Mouse (Mus musculus) liver, embryonic 12.5 days (tissue): Measurements from ENCODE around the gene Ky. TPM values are rescaled to one million over a fixed set of nuclear protein-coding genes. Genes with fewer than 3 reads are reported as not detected.

ENCODE experiments used
- ATAC-seq: fragments of 200-750 bp; cut with Nextera tagmentation; 2 replicates; pipeline ENCODE4 v1.8.0; 2017; ENCODE audit warnings: moderate number of reproducible peaks, mild to moderate bottlenecking, moderate library complexity
- H3K27ac ChIP-seq: fragments of 300-500 bp; sonication (generic); 2 replicates; pipeline ENCODE4 v1.5.1; 2016; ENCODE audit warnings: mild to moderate bottlenecking
- H3K27me3 ChIP-seq: fragments of 300-500 bp; sonication (generic); replicated peaks from 2 replicates; pipeline ENCODE4 v1.6.1; 2016; ENCODE audit warnings: mild to moderate bottlenecking, moderate library complexity
- H3K36me3 ChIP-seq: fragments of 300-500 bp; sonication (generic); 2 replicates; pipeline ENCODE4 v1.6.1; 2016; ENCODE audit warnings: mild to moderate bottlenecking, moderate library complexity
- H3K4me1 ChIP-seq: fragments of 300-500 bp; sonication (generic); 2 replicates; pipeline ENCODE4 v1.6.1; 2016
- H3K4me2 ChIP-seq: fragments of 300-500 bp; sonication (generic); 2 replicates; pipeline ENCODE4 v1.6.1; 2016; ENCODE audit warnings: mild to moderate bottlenecking, moderate library complexity
- H3K4me3 ChIP-seq: fragments of 300-500 bp; sonication (generic); 2 replicates; pipeline ENCODE4 v1.5.1; 2016; ENCODE audit warnings: mild to moderate bottlenecking, moderate library complexity
- H3K9ac ChIP-seq: fragments of 300-500 bp; sonication (generic); 2 replicates; pipeline ENCODE4 v1.6.1; 2016; ENCODE audit warnings: mild to moderate bottlenecking, moderate library complexity
- H3K9me3 ChIP-seq: fragments of 300-500 bp; sonication (generic); replicated peaks from 2 replicates; pipeline ENCODE4 v1.6.1; 2016; ENCODE audit warnings: mild to moderate bottlenecking, moderate library complexity
- WGBS: fragments of 180-500 bp; shearing (Covaris S2); methylation state at CpG from one replicate; pipeline ENCODE4 v1.1.7; 2016; ENCODE audit not compliant: insufficient replicate concordance; 5-methylcytosine and 5-hydroxymethylcytosine counted together
- polyA plus RNA-seq: library from polyadenylated mRNA; unstranded; fragments of >200 nt; fragmentation: Nextera tagmentation; extraction: Ambion mirVana; gene quantifications from 2 replicates; pipeline ENCODE4 v1.2.1, GENCODE M21; 2016

The Ky gene
- polyA plus RNA-seq, 1 experiment from 2014 or later = not detected

DNA sequence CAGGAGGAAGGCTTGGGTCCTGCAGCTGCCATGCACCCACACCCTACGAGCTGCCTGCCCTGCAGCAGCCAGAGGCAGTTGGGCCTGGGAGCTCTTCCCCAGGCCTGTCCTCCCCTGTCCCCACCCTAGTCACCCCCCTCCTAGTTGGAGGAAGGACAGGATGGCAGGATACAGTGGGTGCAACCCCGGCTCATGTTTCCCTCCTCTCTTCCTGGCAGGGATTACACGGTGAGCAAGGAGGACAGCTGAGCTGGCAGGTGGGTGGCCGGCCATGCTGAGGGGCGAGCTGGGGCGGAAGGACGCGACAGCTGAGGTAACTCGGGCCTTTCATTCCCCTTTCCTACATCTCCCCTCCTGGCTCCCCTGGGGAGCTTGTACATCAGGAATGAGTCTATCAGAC is 11.1 kb upstream of the Ky start:
- Histone ChIP-seq H3K36me3 (no peaks in the 10 kb centered on the region), H3K27me3 (peaks cover 12% of the 10 kb centered on the region), H3K9me3 (no peaks in the 10 kb centered on the region), H3K4me2 (no peak overlapping the region), H3K4me3 (no peak overlapping the region), H3K9ac (no peak overlapping the region), H3K27ac (no peak overlapping the region), H3K4me1 (no peaks in the 10 kb centered on the region)
- ATAC-seq = no peak
- 54% methylated on average over 9 of the region's 9 CpGs for WGBS

DNA sequence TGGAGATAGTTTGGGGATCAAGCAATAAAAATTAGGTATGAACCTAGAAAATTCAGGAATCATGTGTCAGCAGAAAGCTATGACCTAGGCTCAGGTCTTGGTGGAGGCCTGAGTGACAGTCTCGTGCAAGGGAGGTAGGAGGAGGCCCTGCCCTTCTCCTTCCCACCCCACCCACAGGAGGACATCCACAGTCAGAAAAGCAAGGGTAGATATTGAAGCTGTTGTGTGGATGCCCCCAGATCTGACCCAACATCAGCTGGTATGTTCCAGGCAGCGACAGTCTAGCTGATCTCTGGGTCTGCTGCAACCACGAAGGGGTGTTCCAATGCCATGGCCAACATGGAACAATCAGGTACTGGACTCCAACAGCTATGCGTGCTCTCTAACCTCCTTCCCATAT is 10.3 kb upstream of the Ky start:
- WGBS = 61% methylated on average over 4 of the region's 4 CpGs
- Histone ChIP-seq H3K4me3 (no peak overlapping the region), H3K36me3 (no peaks in the 10 kb centered on the region), H3K27me3 (peaks cover 13% of the 10 kb centered on the region), H3K4me1 (no peaks in the 10 kb centered on the region), H3K27ac (no peak overlapping the region), H3K9me3 (no peaks in the 10 kb centered on the region), H3K9ac (no peak overlapping the region), H3K4me2 (no peak overlapping the region)
- ATAC-seq = no peak

- Histone ChIP-seq H3K9ac (no peak overlapping the region), H3K36me3 (no peaks in the 10 kb centered on the region), H3K4me3 (no peak overlapping the region), H3K4me2 (no peak overlapping the region), H3K4me1 (no peaks in the 10 kb centered on the region), H3K27me3 (peaks cover 13% of the 10 kb centered on the region), H3K9me3 (no peaks in the 10 kb centered on the region), H3K27ac (no peak overlapping the region)
- no peak for ATAC-seq
- 77% methylated on average over 3 of the region's 3 CpGs for WGBS
These were observed 9.0 kb upstream of the Ky start for GRCm38 (mm10) chr9:102496481-102497041.

DNA sequence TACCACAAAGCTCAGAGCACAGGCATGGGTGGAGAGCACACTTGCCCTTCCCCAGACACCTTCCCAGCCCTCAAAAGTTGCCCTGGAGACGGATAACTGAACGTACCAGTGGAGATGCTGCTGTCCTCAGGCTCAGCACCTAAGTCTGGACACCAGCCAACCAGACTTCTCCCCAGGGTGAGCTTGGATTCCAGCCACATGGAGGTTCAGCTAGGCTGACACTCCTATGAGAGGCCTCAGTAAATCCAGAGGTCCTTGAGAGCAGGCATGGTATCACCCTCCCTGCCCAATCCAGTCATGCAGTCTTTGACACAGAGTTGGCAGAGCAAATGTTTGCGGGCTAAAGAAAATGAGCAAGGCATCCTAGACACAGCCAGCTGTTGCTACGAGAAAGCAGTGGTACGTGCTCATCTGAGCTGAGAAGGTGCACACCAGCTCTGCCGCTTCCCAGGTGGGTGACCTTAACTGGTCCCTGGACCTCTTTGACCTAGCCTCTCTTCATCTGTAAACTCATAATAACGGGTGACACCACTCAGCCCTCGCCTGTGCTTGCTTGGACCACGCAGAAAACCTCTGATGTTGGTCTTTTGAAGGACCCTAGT is 8.4 kb upstream of the Ky start:
- no peak for ATAC-seq
- 66% methylated on average over 9 of the region's 9 CpGs for WGBS
- H3K36me3 ChIP-seq = no peaks in the 10 kb centered on the region

DNA sequence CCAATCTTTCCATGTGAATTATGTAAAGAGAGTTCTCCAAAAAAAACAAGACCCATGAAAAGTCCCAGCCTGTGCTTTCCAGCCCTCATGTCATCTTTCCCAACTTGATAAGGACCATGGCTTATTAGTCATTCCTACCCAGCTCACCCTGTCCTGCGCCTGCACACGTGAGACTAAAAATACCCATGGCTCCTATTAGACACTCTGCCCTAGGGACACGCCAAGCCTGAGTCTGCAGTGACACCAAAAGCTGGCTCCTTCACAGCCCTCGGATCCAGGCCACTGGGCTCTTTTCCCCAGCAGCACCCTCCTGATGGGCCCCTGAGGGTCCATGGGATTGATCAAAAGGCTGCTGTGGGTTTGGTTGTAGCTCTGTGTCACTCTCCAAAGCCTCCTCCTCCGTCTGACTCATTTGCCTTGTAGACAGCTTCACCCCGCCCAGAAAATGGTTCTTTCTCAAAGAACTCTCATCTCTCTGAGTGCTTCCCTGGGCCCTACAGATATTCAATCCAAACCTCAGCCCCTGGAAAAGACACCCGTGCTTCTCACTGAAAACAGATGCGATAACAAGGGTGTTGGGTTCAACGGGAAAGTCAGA is 7.6 kb upstream of the Ky start:
- Histone ChIP-seq H3K9ac (no peak overlapping the region), H3K4me2 (no peak overlapping the region), H3K4me3 (no peak overlapping the region), H3K27ac (no peak overlapping the region), H3K4me1 (no peaks in the 10 kb centered on the region), H3K9me3 (no peaks in the 10 kb centered on the region), H3K27me3 (peaks cover 3% of the 10 kb centered on the region; the same call in 1 of the 2 replicates), H3K36me3 (no peaks in the 10 kb centered on the region)
- no peak for ATAC-seq
- WGBS = 61% methylated on average over 9 of the region's 9 CpGs

More for the DNA sequence above, 8.4 kb upstream of the Ky start:
- Histone ChIP-seq H3K27me3 (peaks cover 7% of the 10 kb centered on the region), H3K9me3 (no peaks in the 10 kb centered on the region), H3K27ac (no peak overlapping the region), H3K4me3 (no peak overlapping the region), H3K4me2 (no peak overlapping the region), H3K4me1 (no peaks in the 10 kb centered on the region), H3K9ac (no peak overlapping the region)

DNA sequence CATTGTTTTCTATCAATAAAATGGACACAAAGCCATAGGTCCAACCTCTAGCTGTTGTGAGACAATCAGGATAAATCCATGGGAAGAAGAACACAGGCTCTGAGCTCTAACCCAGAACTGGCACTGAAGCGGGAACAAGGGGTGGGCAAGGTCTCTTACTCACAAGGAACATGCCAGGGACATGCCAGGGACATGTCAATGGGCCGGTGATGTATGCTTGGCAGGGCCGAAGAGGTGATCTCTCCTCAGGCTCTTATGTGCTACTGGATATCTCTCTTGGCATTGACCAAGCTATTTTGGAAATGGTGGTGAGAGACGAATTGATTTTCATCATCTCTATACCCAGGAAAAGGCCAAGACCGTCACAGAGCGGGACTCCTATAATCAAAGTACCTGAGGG is 6.8 kb upstream of the Ky start:
- Histone ChIP-seq H3K27ac (no peak overlapping the region), H3K4me2 (no peak overlapping the region), H3K4me1 (no peaks in the 10 kb centered on the region), H3K27me3 (peaks cover 5% of the 10 kb centered on the region; the same call in 1 of the 2 replicates), H3K4me3 (no peak overlapping the region), H3K36me3 (no peaks in the 10 kb centered on the region), H3K9me3 (no peaks in the 10 kb centered on the region), H3K9ac (no peak overlapping the region)
- WGBS = 70% methylated on average over 6 of the region's 6 CpGs
- no peak for ATAC-seq

GRCm38 (mm10) chr9:102499266-102499665 is 6.3 kb upstream of the Ky start:
- no peak for ATAC-seq
- peaks cover 11% of the 10 kb centered on the region; the same call in 1 of the 2 replicates for H3K27me3 ChIP-seq
- no peaks in the 10 kb centered on the region for H3K9me3 ChIP-seq
- WGBS = 70% methylated on average over 4 of the region's 4 CpGs
- no peak overlapping the region for H3K27ac ChIP-seq
- H3K4me1 ChIP-seq = no peaks in the 10 kb centered on the region
- H3K9ac ChIP-seq = no peak overlapping the region
- H3K36me3 ChIP-seq = no peaks in the 10 kb centered on the region
- H3K4me3 ChIP-seq = no peak overlapping the region
- H3K4me2 ChIP-seq = no peak overlapping the region

- no peaks in the 10 kb centered on the region for H3K9me3 ChIP-seq
- H3K36me3 ChIP-seq = no peaks in the 10 kb centered on the region
- H3K4me1 ChIP-seq = no peaks in the 10 kb centered on the region
- H3K4me3 ChIP-seq = no peak overlapping the region
- H3K9ac ChIP-seq = no peak overlapping the region
- H3K27ac ChIP-seq = no peak overlapping the region
- H3K4me2 ChIP-seq = no peak overlapping the region
- H3K27me3 ChIP-seq = peaks cover 16% of the 10 kb centered on the region
- ATAC-seq = no peak
These were observed 5.8 kb upstream of the Ky start for GRCm38 (mm10) chr9:102499746-102500145.

DNA sequence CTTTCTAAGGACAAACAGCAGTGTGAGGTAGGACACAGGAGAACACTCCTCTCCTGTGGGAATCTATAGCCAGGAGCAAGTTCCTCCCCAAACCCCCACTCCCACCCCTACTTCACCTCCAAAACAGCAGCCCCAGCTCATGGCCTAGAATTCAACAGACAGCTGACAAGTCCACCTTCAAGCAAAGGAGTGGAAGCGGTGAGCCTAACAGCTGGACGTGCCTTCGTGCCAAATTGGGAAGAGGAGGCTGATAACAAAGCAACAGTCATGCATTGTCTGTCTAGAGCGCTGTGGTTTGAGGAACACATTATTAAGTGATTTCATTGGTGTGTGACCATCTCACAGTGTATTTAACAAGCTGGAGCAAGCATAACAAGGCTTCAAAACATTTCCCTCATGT is 4.4 kb upstream of the Ky start:
- no peak overlapping the region for H3K27ac ChIP-seq
- ATAC-seq = no peak
- no peaks in the 10 kb centered on the region for H3K4me1 ChIP-seq
- H3K4me2 ChIP-seq = no peak overlapping the region
- H3K36me3 ChIP-seq = no peaks in the 10 kb centered on the region
- 41% methylated on average over 4 of the region's 4 CpGs for WGBS
- no peak overlapping the region for H3K4me3 ChIP-seq
- no peak overlapping the region for H3K9ac ChIP-seq
- no peaks in the 10 kb centered on the region for H3K9me3 ChIP-seq
- peaks cover 30% of the 10 kb centered on the region for H3K27me3 ChIP-seq

DNA sequence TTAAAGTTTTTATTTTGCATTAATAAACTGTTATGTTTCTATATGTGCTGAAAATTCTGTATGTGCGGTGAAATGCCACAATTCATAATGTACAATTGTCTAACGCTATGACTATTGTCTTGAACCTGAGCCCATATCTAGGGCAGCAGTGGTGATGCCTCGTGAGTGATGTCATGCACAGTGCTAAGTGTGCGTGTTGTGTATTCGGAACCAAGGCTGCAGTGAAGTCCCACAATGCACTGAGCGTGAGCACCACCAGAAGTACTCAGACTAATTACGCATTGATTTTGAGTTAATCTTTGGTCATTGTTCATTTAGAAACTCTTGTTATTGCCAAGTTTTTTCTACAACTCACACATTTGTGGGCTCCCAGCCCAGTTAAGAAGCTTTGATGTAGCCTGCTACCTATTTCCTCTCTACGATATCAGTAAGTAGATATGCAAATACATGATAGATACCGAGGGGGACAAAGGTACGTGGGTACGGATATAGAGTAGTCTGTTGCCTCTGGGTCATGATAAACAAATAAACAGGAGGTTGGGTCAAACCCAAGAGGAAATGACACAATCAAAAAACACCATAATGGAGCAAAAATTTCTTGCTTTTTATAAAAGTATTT is 3.4 kb upstream of the Ky start:
- Histone ChIP-seq H3K36me3 (no peaks in the 10 kb centered on the region), H3K27ac (no peak overlapping the region), H3K4me1 (no peaks in the 10 kb centered on the region), H3K4me2 (no peak overlapping the region), H3K9ac (no peak overlapping the region), H3K9me3 (no peaks in the 10 kb centered on the region), H3K4me3 (no peak overlapping the region), H3K27me3 (peaks cover 40% of the 10 kb centered on the region)
- ATAC-seq = no peak
- WGBS = 61% methylated on average over 11 of the region's 11 CpGs

- H3K27me3 ChIP-seq = peaks cover 55% of the 10 kb centered on the region
- 42% methylated on average over 3 of the region's 3 CpGs for WGBS
These were observed 703 bp upstream of the Ky start for GRCm38 (mm10) chr9:102504716-102505378.

DNA sequence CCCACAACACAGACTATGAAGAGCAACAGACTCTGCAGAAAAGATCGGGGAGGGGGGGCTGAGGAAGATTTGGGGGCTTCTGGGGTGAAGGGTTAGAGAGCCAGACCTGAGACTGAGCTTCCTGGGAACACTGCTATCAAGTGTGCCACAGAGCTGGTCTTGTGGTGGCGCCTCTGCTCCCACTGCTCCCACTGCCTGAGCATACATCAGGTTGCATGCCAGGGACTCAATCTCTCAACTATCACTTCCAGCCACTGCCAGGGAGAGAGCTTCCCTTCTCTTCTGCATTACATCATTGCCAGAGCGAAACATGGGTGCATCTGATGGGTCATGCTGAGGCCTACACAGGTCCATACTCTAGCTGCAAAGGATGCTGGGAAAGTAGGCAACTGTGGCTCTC is 2.8 kb downstream of the Ky start:
- no peak for ATAC-seq
- Histone ChIP-seq H3K27me3 (peaks cover 59% of the 10 kb centered on the region), H3K4me1 (no peaks in the 10 kb centered on the region), H3K36me3 (no peaks in the 10 kb centered on the region), H3K9ac (no peak overlapping the region), H3K4me2 (no peak overlapping the region), H3K4me3 (no peak overlapping the region), H3K9me3 (no peaks in the 10 kb centered on the region), H3K27ac (no peak overlapping the region)
- 65% methylated on average over 3 of the region's 3 CpGs for WGBS

More at GRCm38 (mm10) chr9:102504716-102505378, 703 bp upstream of the Ky start:
- no peaks in the 10 kb centered on the region for H3K36me3 ChIP-seq
- H3K9ac ChIP-seq = no peak overlapping the region
- no peaks in the 10 kb centered on the region for H3K9me3 ChIP-seq
- no peak overlapping the region for H3K4me2 ChIP-seq
- no peaks in the 10 kb centered on the region for H3K4me1 ChIP-seq
- ATAC-seq = no peak
- no peak overlapping the region for H3K27ac ChIP-seq
- no peak overlapping the region for H3K4me3 ChIP-seq
